Mouse (Mus musculus): ENCODE measurements around the gene Tmem160. TPM values are rescaled to one million over a fixed set of nuclear protein-coding genes. Genes with fewer than 3 reads are reported as not detected.
A peak's percentile ranks its signal among the peaks of the same experiment; 100 is the strongest.

Tmem160 gene
- total and polyA plus RNA-seq, 2 experiments from 2014 or later: 71.7 to 114 TPM

DNA sequence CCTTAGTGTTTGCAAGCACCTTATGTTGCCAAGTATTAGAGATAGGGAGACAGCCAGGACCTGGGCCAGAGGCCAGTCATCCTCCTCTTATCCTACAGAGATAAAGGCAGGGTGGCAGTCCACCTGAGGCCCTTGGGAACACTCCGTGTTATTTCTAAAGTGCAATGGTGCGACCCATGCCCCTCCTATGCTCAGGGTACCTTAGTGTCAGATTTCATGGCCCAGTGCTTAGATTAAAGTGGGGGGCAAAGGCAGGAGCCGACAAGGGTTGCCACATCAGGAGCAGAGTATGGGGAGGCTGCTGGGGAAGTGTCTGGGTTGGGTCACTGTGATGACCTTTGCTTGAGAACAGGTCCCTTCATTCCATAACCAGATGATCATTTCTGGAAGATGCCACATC lies 43.7 kb downstream of the Tmem160 start:
- ATAC-seq (no peak), DNase-seq (ENCODE audit: low spot score) (no peak)
- H3K36me3 ChIP-seq (ENCODE audit: insufficient read depth, low read length): peaks cover 30% of the 10 kb centered on the region
- H3K4me3 ChIP-seq (ENCODE audit: low read length): no peak overlapping the region
- H3K9ac ChIP-seq (replicated peaks; ENCODE audit: low read length): no peak overlapping the region
- WGBS: 97% methylated on average over 3 of the region's 3 CpGs
- no peaks in the 10 kb centered on the region for H3K4me1 ChIP-seq (ENCODE audit: insufficient read depth, low read length)
- no peak overlapping the region for H3K4me2 ChIP-seq (ENCODE audit: low read depth, low read length)
- no peak for TF ChIP-seq CTCF (IDR thresholded peaks at IDR 0.05; ENCODE audit: low read depth)
- H3K9me3 ChIP-seq (ENCODE audit: low read length): no peaks in the 10 kb centered on the region
- H3K27me3 ChIP-seq (ENCODE audit: insufficient read depth, low read length): no peaks in the 10 kb centered on the region
- no peak overlapping the region for H3K27ac ChIP-seq

GRCm38 (mm10) chr7:16499671-16500104 lies 47.1 kb downstream of the Tmem160 start:
- peaks cover 40% of the 10 kb centered on the region for H3K36me3 ChIP-seq (ENCODE audit: insufficient read depth, low read length)
- TF ChIP-seq CTCF (IDR thresholded peaks at IDR 0.05; ENCODE audit: low read depth): no peak
- H3K4me3 ChIP-seq (ENCODE audit: low read length): no peak overlapping the region
- peaks cover 2% of the 10 kb centered on the region; the same call in 1 of the 2 replicates for H3K4me1 ChIP-seq (ENCODE audit: insufficient read depth, low read length)
- H3K27me3 ChIP-seq (ENCODE audit: insufficient read depth, low read length): no peaks in the 10 kb centered on the region
- WGBS: 56% methylated on average over 6 of the region's 6 CpGs
- ATAC-seq (peak; percentile 87), DNase-seq (ENCODE audit: low spot score) (peak; percentile 45)
- H3K4me2 ChIP-seq (ENCODE audit: low read depth, low read length): no peak overlapping the region
- 0 out of 2 replicates have a peak overlapping the region, but pooled peaks have one; percentile 42 for H3K27ac ChIP-seq
- H3K9ac ChIP-seq (replicated peaks; ENCODE audit: low read length): no peak overlapping the region
- H3K9me3 ChIP-seq (ENCODE audit: low read length): no peaks in the 10 kb centered on the region

- Histone ChIP-seq H3K9ac (replicated peaks; ENCODE audit: low read length) (no peak overlapping the region), H3K27ac (no peak overlapping the region)
- 91% methylated on average over 4 of the region's 4 CpGs for WGBS
Measured at GRCm38 (mm10) chr7:16501571-16501970, 49.0 kb downstream of the Tmem160 start.

GRCm38 (mm10) chr7:16504573-16505225 lies 52.1 kb downstream of the Tmem160 start:
- Histone ChIP-seq H3K9me3 (ENCODE audit: low read length) (no peaks in the 10 kb centered on the region), H3K4me3 (ENCODE audit: low read length) (no peak overlapping the region), H3K4me1 (ENCODE audit: insufficient read depth, low read length) (peaks cover 4% of the 10 kb centered on the region; the same call in 1 of the 2 replicates), H3K27me3 (ENCODE audit: insufficient read depth, low read length) (no peaks in the 10 kb centered on the region), H3K9ac (replicated peaks; ENCODE audit: low read length) (no peak overlapping the region), H3K4me2 (ENCODE audit: low read depth, low read length) (no peak overlapping the region), H3K27ac (peak overlapping the region; percentile 48; the same call in 1 of the 2 replicates), H3K36me3 (ENCODE audit: insufficient read depth, low read length) (peaks cover 15% of the 10 kb centered on the region)
- TF ChIP-seq CTCF (IDR thresholded peaks at IDR 0.05; ENCODE audit: low read depth): no peak
- DNase-seq (ENCODE audit: low spot score): peak; percentile 40
- WGBS: 53% methylated on average over 2 of the region's 2 CpGs
- peak; percentile 22; the same call in 1 of the 2 replicates for ATAC-seq

More at GRCm38 (mm10) chr7:16501571-16501970, 49.0 kb downstream of the Tmem160 start:
- ATAC-seq: no peak
- peaks cover 4% of the 10 kb centered on the region; the same call in 1 of the 2 replicates for H3K4me1 ChIP-seq (ENCODE audit: insufficient read depth, low read length)
- no peak overlapping the region for H3K4me2 ChIP-seq (ENCODE audit: low read depth, low read length)
- H3K27me3 ChIP-seq (ENCODE audit: insufficient read depth, low read length): no peaks in the 10 kb centered on the region
- TF ChIP-seq CTCF (IDR thresholded peaks at IDR 0.05; ENCODE audit: low read depth): no peak
- H3K9me3 ChIP-seq (ENCODE audit: low read length): no peaks in the 10 kb centered on the region
- H3K4me3 ChIP-seq (ENCODE audit: low read length): no peak overlapping the region
- DNase-seq (ENCODE audit: low spot score): no peak
- H3K36me3 ChIP-seq (ENCODE audit: insufficient read depth, low read length): peaks cover 34% of the 10 kb centered on the region

Other genes with a start within 250 kb of the Tmem160 start
- gene Dhx34, start 230.7 kb upstream of the Tmem160 start, total RNA-seq (2014; rRNA removed): 21.1 and 25.0 TPM in 2 replicates
- 9.1 and 9.4 TPM in 2 replicates for gene Dhx34, start 230.7 kb upstream of the Tmem160 start, polyA plus RNA-seq (2015; fragmentation: Nextera tagmentation; extraction: Ambion mirVana)
- 0.47 TPM in 1 of 2 replicates, not detected in the other for gene C5ar2, start 208.6 kb upstream of the Tmem160 start, total RNA-seq (2014; rRNA removed)
- gene C5ar2, start 208.6 kb upstream of the Tmem160 start, polyA plus RNA-seq (2015; fragmentation: Nextera tagmentation; extraction: Ambion mirVana): 0.11 and 0.18 TPM in 2 replicates
- 1.4 and 1.9 TPM in 2 replicates for gene C5ar1, start 193.2 kb upstream of the Tmem160 start, total RNA-seq (2014; rRNA removed)
- gene C5ar1, start 193.2 kb upstream of the Tmem160 start, polyA plus RNA-seq (2015; fragmentation: Nextera tagmentation; extraction: Ambion mirVana): 0.93 and 1.5 TPM in 2 replicates
- gene Inafm1, start 179.2 kb upstream of the Tmem160 start, total RNA-seq (2014; rRNA removed): 56.0 and 71.3 TPM in 2 replicates
- 74.1 and 78.4 TPM in 2 replicates for gene Inafm1, start 179.2 kb upstream of the Tmem160 start, polyA plus RNA-seq (2015; fragmentation: Nextera tagmentation; extraction: Ambion mirVana)
- 11.8 and 27.9 TPM in 2 replicates for gene Ccdc9, start 166.0 kb upstream of the Tmem160 start, total RNA-seq (2014; rRNA removed)
- 13.4 and 14.8 TPM in 2 replicates for gene Ccdc9, start 166.0 kb upstream of the Tmem160 start, polyA plus RNA-seq (2015; fragmentation: Nextera tagmentation; extraction: Ambion mirVana)
- 51.0 and 55.8 TPM in 2 replicates for gene Bbc3, start 144.4 kb upstream of the Tmem160 start, total RNA-seq (2014; rRNA removed)
- 32.2 and 33.3 TPM in 2 replicates for gene Bbc3, start 144.4 kb upstream of the Tmem160 start, polyA plus RNA-seq (2015; fragmentation: Nextera tagmentation; extraction: Ambion mirVana)
- gene Sae1, start 65.0 kb upstream of the Tmem160 start, total RNA-seq (2014; rRNA removed): 88.6 and 89.4 TPM in 2 replicates
- 215 and 216 TPM in 2 replicates for gene Sae1, start 65.0 kb upstream of the Tmem160 start, polyA plus RNA-seq (2015; fragmentation: Nextera tagmentation; extraction: Ambion mirVana)
- gene Zc3h4, start 51.9 kb upstream of the Tmem160 start, total RNA-seq (2014; rRNA removed): 36.8 and 38.2 TPM in 2 replicates
- gene Zc3h4, start 51.9 kb upstream of the Tmem160 start, polyA plus RNA-seq (2015; fragmentation: Nextera tagmentation; extraction: Ambion mirVana): 8.3 and 9.1 TPM in 2 replicates
- gene Npas1, start 24.9 kb downstream of the Tmem160 start, total RNA-seq (2014; rRNA removed): 9.0 and 13.9 TPM in 2 replicates
- gene Npas1, start 24.9 kb downstream of the Tmem160 start, polyA plus RNA-seq (2015; fragmentation: Nextera tagmentation; extraction: Ambion mirVana): 7.6 and 7.9 TPM in 2 replicates
- 131 and 146 TPM in 2 replicates for gene Arhgap35, start 162.2 kb downstream of the Tmem160 start, total RNA-seq (2014; rRNA removed)
- gene Arhgap35, start 162.2 kb downstream of the Tmem160 start, polyA plus RNA-seq (2015; fragmentation: Nextera tagmentation; extraction: Ambion mirVana): 21.2 and 24.8 TPM in 2 replicates
- gene Ceacam15, start 222.9 kb downstream of the Tmem160 start, total RNA-seq (2014; rRNA removed): not detected in 2 replicates
- gene Ceacam15, start 222.9 kb downstream of the Tmem160 start, polyA plus RNA-seq (2015; fragmentation: Nextera tagmentation; extraction: Ambion mirVana): not detected in 2 replicates

Data from hindbrain, postnatal 0 days (tissue).